Mouse (Mus musculus) heart, embryonic 11.5 days (tissue): ENCODE results near the gene Ncl. TPM values are rescaled to one million over a fixed set of nuclear protein-coding genes. Genes with fewer than 3 reads are reported as not detected.
A peak's percentile ranks its signal among the peaks of the same experiment; 100 is the strongest.

Experiments
- ATAC-seq: fragments of 200-750 bp; cut with Nextera tagmentation; replicated peaks from 2 replicates; pipeline ENCODE4 v1.8.0; 2017; ENCODE audit warnings: moderate library complexity; ENCODE audit not compliant: insufficient number of reproducible peaks, low FRiP score, low TSS enrichment
- H3K27ac ChIP-seq: fragments of 300-500 bp; sonication (generic); 2 replicates; pipeline ENCODE4 v1.5.1; 2014; ENCODE audit warnings: mild to moderate bottlenecking, low read depth, low read length
- H3K27me3 ChIP-seq: fragments of 300-500 bp; sonication (generic); 2 replicates; pipeline ENCODE4 v1.6.1; 2014; ENCODE audit warnings: mild to moderate bottlenecking, low read length, mixed read lengths; ENCODE audit not compliant: control insufficient read depth, insufficient read depth
- H3K36me3 ChIP-seq: fragments of 300-500 bp; sonication (generic); 2 replicates; pipeline ENCODE4 v1.6.1; 2014; ENCODE audit warnings: mild to moderate bottlenecking, low read length, moderate library complexity, mixed read lengths; ENCODE audit not compliant: control insufficient read depth, insufficient read depth
- H3K4me1 ChIP-seq: fragments of 300-500 bp; sonication (generic); 2 replicates; pipeline ENCODE4 v1.6.1; 2014; ENCODE audit warnings: low read length; ENCODE audit not compliant: control insufficient read depth, insufficient read depth
- H3K4me2 ChIP-seq: fragments of 300-500 bp; sonication (generic); 2 replicates; pipeline ENCODE4 v1.6.1; 2014; ENCODE audit warnings: mild to moderate bottlenecking, moderate library complexity
- H3K4me3 ChIP-seq: fragments of 300-500 bp; sonication (generic); 2 replicates; pipeline ENCODE4 v1.5.1; 2014; ENCODE audit warnings: low read depth, low read length
- H3K9ac ChIP-seq: fragments of 300-500 bp; sonication (generic); 2 replicates; pipeline ENCODE4 v1.6.1; 2014; ENCODE audit warnings: mild to moderate bottlenecking, low read depth, low read length, moderate library complexity
- H3K9me3 ChIP-seq: fragments of 300-500 bp; sonication (generic); replicated peaks from 2 replicates; pipeline ENCODE4 v1.6.1; 2016; ENCODE audit warnings: low read length; ENCODE audit not compliant: control insufficient read depth
- WGBS: fragments of 180-500 bp; shearing (Covaris S2); extraction: QIAGEN DNeasy Blood & Tissue Kit; methylation state at CpG from one replicate; pipeline ENCODE4 v1.1.7; 2014; ENCODE audit not compliant: insufficient replicate concordance; 5-methylcytosine and 5-hydroxymethylcytosine counted together
- polyA plus RNA-seq: library from polyadenylated mRNA; unstranded; fragments of >200 nt; fragmentation: Nextera tagmentation; extraction: Ambion mirVana; gene quantifications from 2 replicates; pipeline ENCODE4 v1.2.1, GENCODE M21; 2014

Ncl gene
- polyA plus RNA-seq, 1 experiment from 2014 or later = 287 TPM

DNA sequence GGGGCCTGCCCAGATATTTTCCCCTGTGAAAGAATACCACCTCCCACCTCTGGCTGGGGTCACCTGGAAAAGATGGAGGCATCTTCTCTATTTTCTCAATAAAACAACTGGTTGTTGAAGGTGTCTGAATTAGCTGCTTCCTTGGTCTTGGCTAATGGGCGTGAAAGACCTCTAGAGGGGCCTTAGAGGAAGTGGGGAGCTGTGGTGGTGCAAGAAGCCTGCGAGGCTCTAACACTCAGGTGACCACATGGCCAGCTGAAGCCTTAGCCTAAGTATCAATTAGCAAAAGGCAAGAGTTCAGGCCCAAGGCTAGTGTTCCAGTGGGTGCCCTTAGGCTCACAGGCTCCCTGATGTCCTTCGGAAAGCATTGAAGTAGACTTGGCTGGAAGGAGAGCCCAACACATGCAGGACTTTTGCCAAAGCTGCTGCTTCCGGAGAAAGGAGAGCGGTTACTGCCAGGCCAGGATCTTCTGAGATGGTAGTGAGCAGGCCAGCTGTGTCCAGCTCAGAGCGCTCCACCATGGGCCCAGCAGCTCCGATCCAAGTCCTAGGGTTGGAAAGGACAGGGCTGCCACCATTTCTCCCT lies 51.9 kb downstream of the Ncl start:
- H3K9ac ChIP-seq = no peak overlapping the region
- 86% methylated on average over 7 of the region's 7 CpGs for WGBS

GRCm38 (mm10) chr1:86306686-86307085 lies 52.5 kb downstream of the Ncl start:
- H3K36me3 ChIP-seq = no peaks in the 10 kb centered on the region; the same call in 1 of the 2 replicates
- no peak for ATAC-seq
- H3K4me1 ChIP-seq = peaks cover 5% of the 10 kb centered on the region; the same call in 1 of the 2 replicates
- H3K4me2 ChIP-seq = no peak overlapping the region
- H3K27me3 ChIP-seq = peaks cover 35% of the 10 kb centered on the region
- H3K9ac ChIP-seq = no peak overlapping the region
- no peak overlapping the region for H3K4me3 ChIP-seq
- H3K27ac ChIP-seq = no peak overlapping the region
- WGBS = 84% methylated on average over 3 of the region's 3 CpGs
- no peaks in the 10 kb centered on the region for H3K9me3 ChIP-seq

More for the DNA sequence above, 51.9 kb downstream of the Ncl start:
- Histone ChIP-seq H3K36me3 (no peaks in the 10 kb centered on the region; the same call in 1 of the 2 replicates), H3K4me3 (no peak overlapping the region), H3K9me3 (no peaks in the 10 kb centered on the region), H3K27me3 (peaks cover 34% of the 10 kb centered on the region), H3K4me2 (no peak overlapping the region), H3K4me1 (peaks cover 5% of the 10 kb centered on the region; the same call in 1 of the 2 replicates), H3K27ac (no peak overlapping the region)
- no peak for ATAC-seq

DNA sequence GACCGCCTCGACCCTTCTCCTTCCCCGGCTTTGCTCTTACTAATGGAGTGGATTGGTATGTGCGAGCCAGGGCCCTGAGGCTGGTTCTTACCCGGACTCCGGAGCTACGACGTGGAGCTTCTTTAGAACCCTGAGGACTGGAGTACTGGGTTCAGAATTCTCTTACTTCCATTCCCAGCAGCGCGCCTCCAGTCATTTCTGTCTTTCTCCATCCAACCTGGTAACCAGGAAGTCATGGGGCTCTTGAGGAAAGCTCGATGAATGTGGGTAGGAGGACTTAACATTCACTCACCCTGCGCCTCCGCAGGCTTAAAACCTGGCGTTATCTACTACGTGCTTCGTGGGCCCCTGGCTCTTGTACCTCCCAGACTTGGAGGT lies 55.3 kb downstream of the Ncl start:
- H3K4me3 ChIP-seq = peak overlapping the region; percentile 68
- H3K9me3 ChIP-seq = no peaks in the 10 kb centered on the region
- ATAC-seq = no peak
- H3K9ac ChIP-seq = peak overlapping the region; percentile 62
- H3K27ac ChIP-seq = no peak overlapping the region
- WGBS = 3% methylated on average over 16 of the region's 16 CpGs
- no peaks in the 10 kb centered on the region; the same call in 1 of the 2 replicates for H3K36me3 ChIP-seq
- peaks cover 45% of the 10 kb centered on the region for H3K27me3 ChIP-seq
- H3K4me2 ChIP-seq = peak overlapping the region; percentile 99
- H3K4me1 ChIP-seq = peaks cover 3% of the 10 kb centered on the region; the same call in 1 of the 2 replicates

DNA sequence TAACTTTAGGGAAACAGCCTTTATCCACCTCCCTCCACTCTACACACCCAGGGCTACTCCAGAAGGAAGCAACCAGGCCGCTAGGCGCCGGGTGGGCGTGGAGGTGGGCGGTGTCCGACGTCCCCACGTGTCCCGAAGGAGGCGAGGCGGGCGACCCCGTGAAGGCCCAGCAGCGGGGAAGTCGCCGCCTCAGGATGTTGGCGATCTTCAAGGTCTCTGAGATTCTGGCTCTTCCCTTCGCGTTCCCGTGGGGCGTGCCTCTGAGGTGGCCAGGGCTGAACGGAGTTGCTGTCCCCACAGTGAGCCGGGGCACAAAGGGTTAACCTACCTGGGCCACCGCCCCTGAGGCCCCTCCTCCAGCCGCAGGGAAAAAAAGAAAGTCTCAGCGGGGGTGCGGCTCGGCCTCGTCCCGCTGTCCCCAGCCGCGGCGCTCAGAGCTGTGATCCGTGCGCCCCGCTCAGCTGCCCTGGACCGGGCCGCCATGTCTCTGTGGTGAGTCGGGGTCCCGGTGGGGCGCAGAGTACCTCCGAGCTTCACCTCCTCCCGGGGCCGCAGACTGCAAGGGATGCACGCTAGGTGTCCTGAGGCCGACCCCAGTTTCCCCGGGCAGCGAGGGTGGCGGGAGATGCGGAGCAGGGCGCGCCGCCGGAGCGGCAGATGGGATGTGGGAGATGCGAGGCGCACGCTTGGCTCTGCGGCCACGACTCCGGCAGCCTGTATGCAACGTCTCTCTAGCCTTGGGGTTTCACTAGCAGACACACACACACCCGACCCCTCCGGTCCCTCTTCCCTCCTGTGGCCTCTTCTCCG lies 55.9 kb downstream of the Ncl start:
- H3K4me1 ChIP-seq = peaks cover 6% of the 10 kb centered on the region; the same call in 1 of the 2 replicates
- WGBS = under 1% methylated on average over 65 of the region's 65 CpGs
- H3K9ac ChIP-seq = peak overlapping the region; percentile 62
- H3K4me3 ChIP-seq = peak overlapping the region; percentile 68
- H3K9me3 ChIP-seq = no peaks in the 10 kb centered on the region
- ATAC-seq = 0 out of 2 replicates have a peak, but pooled peaks have one; percentile 31
- peak overlapping the region; percentile 99 for H3K4me2 ChIP-seq
- H3K36me3 ChIP-seq = no peaks in the 10 kb centered on the region; the same call in 1 of the 2 replicates
- peaks cover 45% of the 10 kb centered on the region for H3K27me3 ChIP-seq
- no peak overlapping the region for H3K27ac ChIP-seq

DNA sequence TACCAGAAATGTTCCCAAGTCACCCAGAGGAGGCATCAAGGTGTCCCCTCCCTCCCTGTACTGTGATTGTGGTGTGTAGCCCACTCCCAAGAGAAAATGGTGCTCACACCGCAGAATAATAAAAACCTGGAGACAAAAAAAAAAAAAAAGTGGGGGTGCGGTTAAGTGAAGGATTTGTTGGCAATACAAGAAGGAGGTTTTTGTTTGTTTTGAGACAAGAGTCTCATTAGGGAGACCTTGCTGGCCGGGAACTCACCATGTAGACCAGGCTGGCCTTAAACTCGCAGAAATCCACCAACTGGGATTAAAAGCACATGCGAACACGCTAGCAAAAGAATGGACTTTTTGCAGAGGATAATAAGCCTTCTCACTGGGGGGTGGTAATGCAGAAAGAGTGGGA lies 56.7 kb downstream of the Ncl start, which contains the start of gene B3gnt7:
B3gnt7 (plus strand) TSS at position 301 of the 400 bp plus-strand sequence.
- Histone ChIP-seq H3K4me1 (peaks cover 7% of the 10 kb centered on the region; the same call in 1 of the 2 replicates), H3K36me3 (no peaks in the 10 kb centered on the region; the same call in 1 of the 2 replicates), H3K4me2 (peak within 1 kb of the TSS; percentile 99), H3K27ac (no peak within 1 kb of the TSS), H3K9me3 (no peaks in the 10 kb centered on the region), H3K9ac (peak within 1 kb of the TSS; percentile 62), H3K4me3 (peak within 1 kb of the TSS; percentile 68), H3K27me3 (peaks cover 45% of the 10 kb centered on the region)
- 31% methylated on average over 6 of the region's 6 CpGs for WGBS
- no peak for ATAC-seq

DNA sequence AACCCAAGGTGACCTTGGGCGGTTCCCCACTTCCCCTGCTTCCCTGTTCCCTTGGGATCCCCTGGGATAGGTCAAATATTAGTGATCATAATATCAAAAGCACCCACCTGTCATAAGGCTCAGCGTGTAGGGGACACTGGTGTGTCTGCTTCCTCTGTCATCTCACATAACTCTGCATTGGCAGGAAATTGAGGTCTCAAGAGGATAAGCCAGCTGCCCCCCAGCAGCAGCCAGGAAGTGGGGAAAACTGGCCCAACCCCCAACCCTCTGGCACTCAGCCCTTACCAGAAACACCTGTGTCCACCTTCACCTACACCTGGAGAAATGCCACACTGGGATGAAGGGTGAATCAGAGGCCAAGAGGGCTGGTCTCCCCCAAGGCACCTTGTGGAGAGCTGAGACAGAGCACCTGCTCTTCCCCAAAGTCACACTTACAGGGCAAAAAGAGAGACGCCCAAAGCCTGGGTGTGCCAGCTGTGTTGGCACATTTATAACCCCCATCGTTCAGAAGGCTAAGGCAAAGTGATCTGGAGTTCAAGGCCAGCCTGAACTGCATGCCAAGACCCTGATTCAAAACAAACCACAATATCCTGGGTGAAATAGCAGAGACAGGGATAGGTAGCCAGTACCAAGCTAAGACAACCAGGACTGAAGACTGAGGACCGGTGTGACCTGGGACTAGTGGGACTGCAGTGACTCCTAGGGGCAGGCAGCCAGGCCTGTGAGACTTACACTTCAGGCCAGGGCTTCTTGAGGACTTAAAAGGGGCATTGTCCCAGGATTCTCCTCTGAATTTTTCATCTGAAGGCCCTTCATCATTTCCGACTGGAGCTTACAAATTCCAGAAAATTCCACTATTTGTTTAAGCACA lies 57.7 kb downstream of the Ncl start:
- H3K27me3 ChIP-seq = peaks cover 45% of the 10 kb centered on the region

DNA sequence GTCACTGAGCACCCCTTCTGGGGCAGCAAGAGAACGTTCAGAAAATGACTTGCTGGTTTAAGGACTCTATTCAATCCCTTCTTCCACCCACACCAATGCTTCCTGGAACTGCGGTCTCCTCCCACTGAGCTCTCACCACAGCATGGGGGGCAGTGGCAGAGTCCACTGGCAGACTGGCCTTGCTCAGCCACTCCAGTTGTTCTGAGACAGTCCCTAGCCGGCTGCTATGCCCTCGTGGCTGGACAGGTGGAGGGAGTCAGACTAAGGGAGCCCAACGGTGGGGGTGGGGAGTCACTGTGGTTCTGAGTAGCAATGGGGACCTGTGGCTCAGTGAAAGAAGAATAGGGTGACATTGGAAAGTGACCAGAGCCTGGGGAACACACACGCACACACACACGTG lies 58.5 kb downstream of the Ncl start:
- H3K27me3 ChIP-seq = peaks cover 43% of the 10 kb centered on the region

More for the DNA sequence above, 57.7 kb downstream of the Ncl start:
- H3K27ac ChIP-seq = no peak overlapping the region
- no peaks in the 10 kb centered on the region for H3K9me3 ChIP-seq
- ATAC-seq = no peak
- H3K4me2 ChIP-seq = no peak overlapping the region
- H3K4me1 ChIP-seq = peaks cover 7% of the 10 kb centered on the region; the same call in 1 of the 2 replicates
- H3K36me3 ChIP-seq = no peaks in the 10 kb centered on the region; the same call in 1 of the 2 replicates
- no peak overlapping the region for H3K9ac ChIP-seq
- WGBS = 53% methylated on average over 6 of the region's 6 CpGs
- no peak overlapping the region for H3K4me3 ChIP-seq

GRCm38 (mm10) chr1:86300093-86300492 lies 59.1 kb downstream of the Ncl start:
- H3K4me1 ChIP-seq = peaks cover 7% of the 10 kb centered on the region; the same call in 1 of the 2 replicates
- H3K27ac ChIP-seq = no peak overlapping the region
- H3K4me2 ChIP-seq = no peak overlapping the region
- no peaks in the 10 kb centered on the region for H3K36me3 ChIP-seq
- no peak overlapping the region for H3K9ac ChIP-seq
- 48% methylated on average over 2 of the region's 2 CpGs for WGBS
- no peaks in the 10 kb centered on the region for H3K9me3 ChIP-seq
- no peak for ATAC-seq
- no peak overlapping the region for H3K4me3 ChIP-seq
- peaks cover 39% of the 10 kb centered on the region for H3K27me3 ChIP-seq

More for the DNA sequence above, 58.5 kb downstream of the Ncl start:
- no peak overlapping the region for H3K4me3 ChIP-seq
- H3K9ac ChIP-seq = no peak overlapping the region
- H3K4me2 ChIP-seq = no peak overlapping the region
- peaks cover 7% of the 10 kb centered on the region; the same call in 1 of the 2 replicates for H3K4me1 ChIP-seq
- no peak for ATAC-seq
- H3K36me3 ChIP-seq = no peaks in the 10 kb centered on the region
- no peak overlapping the region for H3K27ac ChIP-seq
- H3K9me3 ChIP-seq = no peaks in the 10 kb centered on the region
- 45% methylated on average over 7 of the region's 7 CpGs for WGBS
